Mouse (Mus musculus) lung, postnatal 36 days (tissue): ENCODE results near the gene Krt76.

Source experiments
- DNase-seq: peaks from one replicate; pipeline ENCODE4 v3.0.0; 2022; ENCODE audit warnings: mixed read lengths

Gene Krt76

GRCm38 (mm10) chr15:101859735-101860170 is 33.0 kb downstream of the Krt76 start:
- peak; percentile 44 for DNase-seq

GRCm38 (mm10) chr15:101858673-101859425 is 33.9 kb downstream of the Krt76 start:
- no peak for DNase-seq

GRCm38 (mm10) chr15:101856696-101857095 is 36.0 kb downstream of the Krt76 start:
- DNase-seq = no peak

GRCm38 (mm10) chr15:101855732-101856131 is 37.0 kb downstream of the Krt76 start:
- no peak for DNase-seq

- DNase-seq = no peak
Measured at GRCm38 (mm10) chr15:101854294-101854693, 38.4 kb downstream of the Krt76 start.

GRCm38 (mm10) chr15:101852571-101852970 is 40.1 kb downstream of the Krt76 start:
- DNase-seq = no peak

GRCm38 (mm10) chr15:101850694-101851093 is 42.0 kb downstream of the Krt76 start, which contains the start of gene Krt1:
TSS of gene Krt1 (minus strand) at chr15:101850794.
- no peak for DNase-seq

- DNase-seq = peak; percentile 21
Measured at GRCm38 (mm10) chr15:101845971-101846403, 46.7 kb downstream of the Krt76 start.

- no peak for DNase-seq
Measured at GRCm38 (mm10) chr15:101843192-101843591, 49.5 kb downstream of the Krt76 start.

GRCm38 (mm10) chr15:101834784-101835328 is 57.9 kb downstream of the Krt76 start:
- DNase-seq = no peak
